Mouse (Mus musculus) MEL (cell line): Measurements from ENCODE around the gene Raly. TPM values are rescaled to one million over a fixed set of nuclear protein-coding genes. Genes with fewer than 3 reads are reported as not detected.

Source experiments
- DNase-seq: peaks from one replicate; pipeline ENCODE4 v3.0.0; 2011; ENCODE audit warnings: low read depth, low spot score
- H3K27ac ChIP-seq: 2 replicates; pipeline ENCODE4 v1.5.1; 2012; ENCODE audit warnings: low read depth, mild to moderate bottlenecking, control low read depth, low read length, moderate library complexity; ENCODE audit not compliant: control insufficient read depth
- H3K27me3 ChIP-seq, 2 experiments: fragments of 150-350 bp in 1 of 2; sonication (generic) in 1 of 2; 2 replicates each; pipeline ENCODE4 v1.6.1; 2012; ENCODE audit warnings: low read length in 2 of 2, mild to moderate bottlenecking in 2 of 2, improper control_type of control experiment in 1 of 2, moderate library complexity in 1 of 2; ENCODE audit not compliant: insufficient read depth in 2 of 2, control insufficient read depth in 1 of 2
- H3K36me3 ChIP-seq, 2 experiments: 2 replicates each; pipeline ENCODE4 v1.6.1; 2012 to 2014; ENCODE audit warnings: low read length in 2 of 2, improper control_type of control experiment in 1 of 2, inconsistent platforms in 1 of 2, mild to moderate bottlenecking in 1 of 2; ENCODE audit not compliant: insufficient read depth in 2 of 2, control insufficient read depth in 1 of 2
- H3K4me1 ChIP-seq, 2 experiments: fragments of 150-350 bp in 1 of 2; sonication (generic) in 1 of 2; 2 replicates each; pipeline ENCODE4 v1.6.1; 2012; ENCODE audit warnings: low read length in 2 of 2, improper control_type of control experiment in 1 of 2, mild to moderate bottlenecking in 1 of 2; ENCODE audit not compliant: insufficient read depth in 2 of 2, control insufficient read depth in 1 of 2
- H3K4me3 ChIP-seq, 2 experiments: fragments of 150-350 bp in 1 of 2; sonication (generic) in 1 of 2; 2 replicates each; pipeline ENCODE4 v1.5.1; 2012; ENCODE audit warnings: low read depth in 2 of 2, low read length in 2 of 2, mild to moderate bottlenecking in 2 of 2, moderate library complexity in 2 of 2, control low read depth in 1 of 2, improper control_type of control experiment in 1 of 2; ENCODE audit not compliant: control insufficient read depth in 1 of 2, insufficient read depth in 1 of 2
- H3K79me2 ChIP-seq: 2 replicates; pipeline ENCODE4 v1.6.1; 2012; ENCODE audit warnings: mild to moderate bottlenecking, low read length, moderate library complexity; ENCODE audit not compliant: control insufficient read depth, poor library complexity, insufficient read depth
- H3K9ac ChIP-seq: 2 replicates; pipeline ENCODE4 v1.6.1; 2012; ENCODE audit warnings: low read depth, mild to moderate bottlenecking, control low read depth, low read length, moderate library complexity; ENCODE audit not compliant: control insufficient read depth, poor library complexity, severe bottlenecking
- H3K9me3 ChIP-seq: fragments of 150-350 bp; sonication (generic); replicated peaks from 2 replicates; pipeline ENCODE4 v1.6.1; 2012; ENCODE audit warnings: mild to moderate bottlenecking, low read length, improper control_type of control experiment, moderate library complexity; ENCODE audit not compliant: insufficient read depth
- BHLHE40 ChIP-seq: IDR thresholded peaks from 2 replicates; pipeline ENCODE4 v1.6.1; 2012; ENCODE audit warnings: low read depth, mild to moderate bottlenecking, inconsistent platforms, low read length, improper control_type of control experiment, borderline replicate concordance
- CTCF ChIP-seq, 3 experiments: IDR thresholded peaks in 2 of 3; conservative IDR thresholded peaks in 1 of 3; 2 replicates each; pipeline ENCODE4 v1.5.1; 2011 to 2012; ENCODE audit warnings: low read length in 3 of 3, low read depth in 2 of 3, mild to moderate bottlenecking in 2 of 3, improper control_type of control experiment in 1 of 3, inconsistent platforms in 1 of 3, mixed read lengths in 1 of 3, moderate library complexity in 1 of 3; ENCODE audit not compliant: control insufficient read depth in 1 of 3, insufficient read depth in 1 of 3, poor library complexity in 1 of 3, severe bottlenecking in 1 of 3
- E2F4 ChIP-seq: IDR thresholded peaks from 2 replicates; pipeline ENCODE4 v1.6.1; 2011; ENCODE audit warnings: low read depth, low read length, improper control_type of control experiment, borderline replicate concordance
- ELF1 ChIP-seq: IDR thresholded peaks from 2 replicates; pipeline ENCODE4 v1.6.1; 2014; ENCODE audit warnings: low read depth, mild to moderate bottlenecking, inconsistent platforms, low read length, improper control_type of control experiment, moderate library complexity
- ETS1 ChIP-seq: IDR thresholded peaks from 2 replicates; pipeline ENCODE4 v1.6.1; 2012; ENCODE audit warnings: low read depth, mild to moderate bottlenecking, inconsistent platforms, low read length, improper control_type of control experiment, moderate library complexity
- HCFC1 ChIP-seq: IDR thresholded peaks from 2 replicates; pipeline ENCODE4 v1.6.1; 2012; ENCODE audit warnings: low read depth, mild to moderate bottlenecking, inconsistent platforms, low read length, improper control_type of control experiment, moderate library complexity
- KAT2A ChIP-seq: conservative IDR thresholded peaks from 2 replicates; pipeline ENCODE4 v1.6.1; 2012; ENCODE audit warnings: low read depth, low read length, improper control_type of control experiment, inconsistent platforms
- MAFK ChIP-seq: IDR thresholded peaks from 2 replicates; pipeline ENCODE4 v1.6.1; 2011; ENCODE audit warnings: low read depth, mild to moderate bottlenecking, low read length, improper control_type of control experiment, borderline replicate concordance
- MAX ChIP-seq: IDR thresholded peaks from 2 replicates; pipeline ENCODE4 v1.6.1; 2011; ENCODE audit warnings: low read length, improper control_type of control experiment
- MAZ ChIP-seq: IDR thresholded peaks from 2 replicates; pipeline ENCODE4 v1.6.1; 2012; ENCODE audit warnings: low read depth, mild to moderate bottlenecking, inconsistent platforms, low read length, improper control_type of control experiment
- MEF2A ChIP-seq: IDR thresholded peaks from 2 replicates; pipeline ENCODE4 v1.6.1; 2014; ENCODE audit warnings: low read depth, mild to moderate bottlenecking, inconsistent platforms, low read length, improper control_type of control experiment; ENCODE audit not compliant: poor library complexity, insufficient replicate concordance, severe bottlenecking; ENCODE audit errors: extremely low read depth
- MXI1 ChIP-seq: IDR thresholded peaks from 2 replicates; pipeline ENCODE4 v1.6.1; 2011; ENCODE audit warnings: mild to moderate bottlenecking, low read depth, low read length, improper control_type of control experiment
- MYB ChIP-seq: IDR thresholded peaks from 2 replicates; pipeline ENCODE4 v1.6.1; 2011; ENCODE audit warnings: mild to moderate bottlenecking, low read depth, low read length, improper control_type of control experiment
- MYC ChIP-seq: IDR thresholded peaks from 2 replicates; pipeline ENCODE4 v1.6.1; 2011; ENCODE audit warnings: low read depth, mild to moderate bottlenecking, low read length, improper control_type of control experiment, moderate library complexity
- NELFE ChIP-seq: IDR thresholded peaks from 2 replicates; pipeline ENCODE4 v1.6.1; 2011; ENCODE audit warnings: low read depth, low read length, improper control_type of control experiment
- NRF1 ChIP-seq: IDR thresholded peaks from 2 replicates; pipeline ENCODE4 v1.6.1; 2014; ENCODE audit warnings: low read depth, mild to moderate bottlenecking, inconsistent platforms, low read length, improper control_type of control experiment, moderate library complexity; ENCODE audit not compliant: poor library complexity, insufficient read depth, severe bottlenecking
- POLR2A ChIP-seq, 2 experiments: IDR thresholded peaks; 2 replicates each; pipeline ENCODE4 v1.6.1; 2011 to 2012; ENCODE audit warnings: low read length in 2 of 2, mild to moderate bottlenecking in 2 of 2, control low read depth in 1 of 2, improper control_type of control experiment in 1 of 2, low read depth in 1 of 2, moderate library complexity in 1 of 2; ENCODE audit not compliant: control insufficient read depth in 1 of 2, insufficient read depth in 1 of 2, poor library complexity in 1 of 2
- POLR2AphosphoS2 ChIP-seq: IDR thresholded peaks from 2 replicates; pipeline ENCODE4 v1.6.1; 2011; ENCODE audit warnings: low read length, improper control_type of control experiment
- SIN3A ChIP-seq: IDR thresholded peaks from 2 replicates; pipeline ENCODE4 v1.6.1; 2012; ENCODE audit warnings: low read length, improper control_type of control experiment, inconsistent platforms
- TAL1 ChIP-seq: IDR thresholded peaks from 2 replicates; pipeline ENCODE4 v1.6.1; 2012; ENCODE audit warnings: mild to moderate bottlenecking, inconsistent platforms, low read length, moderate library complexity, mixed read lengths
- TBP ChIP-seq: IDR thresholded peaks from 2 replicates; pipeline ENCODE4 v1.8.0; 2011; ENCODE audit warnings: low read depth, low read length, improper control_type of control experiment
- TCF12 ChIP-seq: IDR thresholded peaks from 2 replicates; pipeline ENCODE4 v1.6.1; 2014; ENCODE audit warnings: low read depth, mild to moderate bottlenecking, inconsistent platforms, low read length, improper control_type of control experiment, moderate library complexity
- UBTF ChIP-seq: IDR thresholded peaks from 2 replicates; pipeline ENCODE4 v1.6.1; 2012; ENCODE audit warnings: low read depth, mild to moderate bottlenecking, inconsistent platforms, low read length, improper control_type of control experiment, moderate library complexity, borderline replicate concordance; ENCODE audit not compliant: insufficient read depth
- ZMIZ1 ChIP-seq: IDR thresholded peaks from 2 replicates; pipeline ENCODE4 v1.6.1; 2012; ENCODE audit warnings: low read depth, mild to moderate bottlenecking, inconsistent platforms, low read length, improper control_type of control experiment, moderate library complexity
- ZNF384 ChIP-seq: IDR thresholded peaks from 2 replicates; pipeline ENCODE4 v1.6.1; 2012; ENCODE audit warnings: low read depth, mild to moderate bottlenecking, inconsistent platforms, low read length, improper control_type of control experiment
- polyA plus RNA-seq, 2 experiments: library from polyadenylated mRNA; stranded (reverse) in 1 of 2; unstranded in 1 of 2; fragments of >175 nt in 1 of 2; fragments of >200 nt in 1 of 2; gene quantifications; 2 replicates each; pipeline versions ENCODE4 v1.2.1 to v1.2.4; 2012; ENCODE audit warnings: low replicate concordance in 2 of 2, low read depth in 1 of 2; ENCODE audit not compliant: insufficient read length in 2 of 2, insufficient read depth in 1 of 2, missing spikeins in 1 of 2
- total RNA-seq: library from RNA; depleted of rRNA; stranded (reverse); fragments of 300-350 nt; gene quantifications from 2 replicates; pipeline ENCODE4 v1.2.3, GENCODE M21; 2012

Gene Raly
- total and polyA plus RNA-seq, 3 experiments: 214 to 407 TPM; not detected in 1

DNA sequence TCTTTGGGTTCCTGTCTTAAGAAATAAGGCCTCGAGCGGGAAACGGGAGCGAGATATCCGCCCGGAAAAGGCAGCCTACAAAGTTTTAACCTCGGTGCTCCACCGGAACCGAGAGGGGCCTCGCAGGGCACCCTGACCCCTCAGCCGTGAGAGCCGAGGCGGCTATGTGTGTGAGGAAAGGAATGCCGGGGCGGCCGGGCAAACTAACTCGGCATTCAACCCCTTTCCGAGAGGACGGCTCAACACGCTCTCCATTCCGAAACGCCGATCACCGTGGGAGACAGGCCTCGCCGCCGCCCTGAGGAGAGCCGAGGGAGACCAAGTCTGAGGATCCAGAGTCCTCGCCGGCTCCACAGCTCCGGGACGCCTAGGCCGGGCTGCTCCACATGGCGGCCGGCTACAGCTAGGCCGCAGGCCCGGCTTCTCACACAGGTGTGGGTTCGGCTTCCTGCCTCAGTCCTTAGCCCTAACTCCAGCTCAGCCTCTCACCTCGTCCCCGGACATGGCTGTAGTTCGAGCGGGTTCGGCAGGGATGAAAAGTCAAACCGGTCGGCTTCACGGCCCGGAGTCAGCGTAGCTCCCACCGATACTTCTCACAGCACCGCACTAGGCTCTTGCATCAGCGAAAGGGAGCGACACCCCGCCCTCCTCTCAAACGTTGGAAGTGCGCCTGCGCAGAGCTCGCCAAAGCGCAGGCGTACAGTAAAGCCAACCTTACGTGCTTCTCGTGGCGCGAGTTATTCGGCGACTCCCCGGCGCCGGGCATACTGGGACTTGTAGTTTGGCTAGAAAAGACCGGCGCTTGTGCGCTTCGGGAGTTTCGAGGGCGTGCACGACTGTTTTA, 101.5 kb downstream of the Raly start, which contains the start of gene Eif2s2:
Gene Eif2s2 (minus strand): TSS at position 735 of the 844 bp plus-strand sequence.
- Histone ChIP-seq H3K36me3 (peaks cover 15 to 28% of the 10 kb centered on the region in 2 experiments), H3K27me3 (no peaks in the 10 kb centered on the region; a peak in 1 of 4 replicates), H3K9me3 (no peaks in the 10 kb centered on the region), H3K4me3 (peak within 1 kb of the TSS; percentile 88 to 100), H3K9ac (peak within 1 kb of the TSS; percentile 95), H3K27ac (peak within 1 kb of the TSS; percentile 67), H3K4me1 (peaks cover 8% of the 10 kb centered on the region in 2 experiments; a peak in 3 of 4 replicates), H3K79me2 (peaks cover 39% of the 10 kb centered on the region)
- DNase-seq: peak; percentile 99
- peak; percentile 97 for TF ChIP-seq HCFC1
- TF ChIP-seq NRF1: peak; percentile 85
- TF ChIP-seq MYC: peak; percentile 78
- TF ChIP-seq KAT2A: peak; percentile 96
- no peak for TF ChIP-seq MEF2A
- TF ChIP-seq POLR2A (IDR thresholded peaks at IDR 0.05; ENCODE audit: control insufficient read depth in 1 of 2, insufficient read depth in 1 of 2, low read depth in 1 of 2, low read length in 2 of 2, poor library complexity in 1 of 2): peak in 1 of 2 experiments; percentile 83; a peak in 1 of 4 replicates
- TF ChIP-seq POLR2AphosphoS2: peak; percentile 83
- peak; percentile 41; the same call in 1 of the 2 replicates for TF ChIP-seq MAZ
- no peak for TF ChIP-seq CTCF (IDR thresholded peaks at IDR 0.05 in 2 of 3, conservative IDR thresholded peaks at IDR 0.05 in 1 of 3; ENCODE audit: control insufficient read depth in 1 of 3, insufficient read depth in 1 of 3, low read depth in 2 of 3, low read length in 3 of 3, poor library complexity in 1 of 3, severe bottlenecking in 1 of 3)
- no peak for TF ChIP-seq MYB
- TF ChIP-seq NELFE: peak; percentile 85
- TF ChIP-seq BHLHE40: no peak
- TF ChIP-seq MAX: peak; percentile 64
- no peak for TF ChIP-seq ZNF384
- peak; percentile 72 for TF ChIP-seq TCF12
- TF ChIP-seq E2F4: peak; percentile 93
- TF ChIP-seq TBP: peak; percentile 81
- peak; percentile 94 for TF ChIP-seq MXI1
- peak; percentile 97 for TF ChIP-seq SIN3A
- 0 out of 2 replicates have a peak, but pooled peaks have one; percentile 12 for TF ChIP-seq ETS1
- no peak for TF ChIP-seq TAL1
- peak; percentile 87 for TF ChIP-seq ZMIZ1
- 0 out of 2 replicates have a peak, but pooled peaks have one; percentile 21 for TF ChIP-seq UBTF
- no peak for TF ChIP-seq MAFK
- peak; percentile 51; the same call in 1 of the 2 replicates for TF ChIP-seq ELF1
